Mouse (Mus musculus) kidney, postnatal 0 days (tissue): ENCODE results near the gene Ubxn11. TPM values are rescaled to one million over a fixed set of nuclear protein-coding genes. Genes with fewer than 3 reads are reported as not detected.
A peak's percentile ranks its signal among the peaks of the same experiment; 100 is the strongest.

Source experiments
- ATAC-seq: fragments of 200-750 bp; cut with Nextera tagmentation; replicated peaks from 2 replicates; pipeline ENCODE4 v1.8.0; 2017; ENCODE audit warnings: low read depth, moderate number of reproducible peaks, moderate TSS enrichment, moderate library complexity; ENCODE audit not compliant: low FRiP score
- DNase-seq: peaks from one replicate; pipeline ENCODE4 v3.0.0-alpha.2; 2016; ENCODE audit warnings: low spot score
- H3K27ac ChIP-seq: fragments of 300-500 bp; sonication (generic); 2 replicates; pipeline ENCODE4 v1.5.1; 2014; ENCODE audit warnings: mild to moderate bottlenecking
- H3K27me3 ChIP-seq: fragments of 300-500 bp; sonication (generic); 2 replicates; pipeline ENCODE4 v1.6.1; 2014; ENCODE audit warnings: low read length, mixed read lengths; ENCODE audit not compliant: insufficient read depth
- H3K36me3 ChIP-seq: fragments of 300-500 bp; sonication (generic); 2 replicates; pipeline ENCODE4 v1.6.1; 2014; ENCODE audit warnings: low read length, mixed read lengths; ENCODE audit not compliant: insufficient read depth
- H3K4me1 ChIP-seq: fragments of 300-500 bp; sonication (generic); replicated peaks from 2 replicates; pipeline ENCODE4 v1.6.1; 2014; ENCODE audit warnings: antibody characterized with exemption, low read length, mixed read lengths; ENCODE audit not compliant: insufficient read depth
- H3K4me2 ChIP-seq: fragments of 300-500 bp; sonication (generic); 2 replicates; pipeline ENCODE4 v1.6.1; 2014; ENCODE audit warnings: mild to moderate bottlenecking, low read length, moderate library complexity, mixed read lengths
- H3K4me3 ChIP-seq: fragments of 300-500 bp; sonication (generic); replicated peaks from 2 replicates; pipeline ENCODE4 v1.5.1; 2014; ENCODE audit warnings: low read depth, low read length
- H3K9ac ChIP-seq: fragments of 300-500 bp; sonication (generic); 2 replicates; pipeline ENCODE4 v1.6.1; 2014; ENCODE audit warnings: low read depth, low read length
- H3K9me3 ChIP-seq: fragments of 300-500 bp; sonication (generic); replicated peaks from 2 replicates; pipeline ENCODE4 v1.6.1; 2016; ENCODE audit warnings: low read length, inconsistent platforms, mixed read lengths
- CTCF ChIP-seq: IDR thresholded peaks from 2 replicates; pipeline ENCODE4 v1.5.1; 2016; ENCODE audit warnings: antibody characterized with exemption, low read depth, mild to moderate bottlenecking, moderate library complexity
- WGBS: fragments of 180-500 bp; shearing (Covaris S2); extraction: QIAGEN DNeasy Blood & Tissue Kit; methylation state at CpG from one replicate; pipeline ENCODE4 v1.1.7; 2014; 5-methylcytosine and 5-hydroxymethylcytosine counted together
- polyA plus RNA-seq: library from polyadenylated mRNA; unstranded; fragments of >200 nt; fragmentation: Nextera tagmentation; extraction: Ambion mirVana; gene quantifications from 2 replicates; pipeline ENCODE4 v1.2.1, GENCODE M21; 2015

Gene Ubxn11
- polyA plus RNA-seq, 1 experiment from 2014 or later = 7.8 TPM

DNA sequence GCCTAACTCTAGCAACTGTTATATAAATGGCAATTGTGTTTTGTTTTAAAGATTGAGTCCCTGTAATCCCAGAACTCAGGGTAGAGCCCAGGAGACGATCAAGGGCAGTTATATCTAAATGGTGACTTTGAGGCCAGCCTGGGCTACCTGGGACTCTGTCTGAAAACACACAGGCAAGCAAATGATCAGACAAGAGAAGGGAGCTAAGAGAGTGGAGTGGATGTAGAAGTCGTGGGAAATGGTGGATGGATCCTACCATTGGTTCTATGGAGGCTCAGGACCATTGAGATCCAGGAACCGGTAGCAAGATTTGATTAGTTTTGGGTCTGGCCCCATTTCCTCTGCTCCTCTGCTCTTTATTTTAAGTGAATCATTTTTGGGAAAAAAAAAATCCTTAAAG is 6.2 kb upstream of the Ubxn11 start:
- no peak for ATAC-seq
- no peak overlapping the region for H3K4me2 ChIP-seq
- no peak for DNase-seq
- TF ChIP-seq CTCF = no peak
- H3K9ac ChIP-seq = no peak overlapping the region
- H3K27me3 ChIP-seq = no peaks in the 10 kb centered on the region
- no peaks in the 10 kb centered on the region for H3K36me3 ChIP-seq
- H3K4me3 ChIP-seq = no peak overlapping the region
- no peak overlapping the region for H3K27ac ChIP-seq
- H3K9me3 ChIP-seq = no peaks in the 10 kb centered on the region
- 86% methylated on average over 3 of the region's 3 CpGs for WGBS
- H3K4me1 ChIP-seq = no peaks in the 10 kb centered on the region

DNA sequence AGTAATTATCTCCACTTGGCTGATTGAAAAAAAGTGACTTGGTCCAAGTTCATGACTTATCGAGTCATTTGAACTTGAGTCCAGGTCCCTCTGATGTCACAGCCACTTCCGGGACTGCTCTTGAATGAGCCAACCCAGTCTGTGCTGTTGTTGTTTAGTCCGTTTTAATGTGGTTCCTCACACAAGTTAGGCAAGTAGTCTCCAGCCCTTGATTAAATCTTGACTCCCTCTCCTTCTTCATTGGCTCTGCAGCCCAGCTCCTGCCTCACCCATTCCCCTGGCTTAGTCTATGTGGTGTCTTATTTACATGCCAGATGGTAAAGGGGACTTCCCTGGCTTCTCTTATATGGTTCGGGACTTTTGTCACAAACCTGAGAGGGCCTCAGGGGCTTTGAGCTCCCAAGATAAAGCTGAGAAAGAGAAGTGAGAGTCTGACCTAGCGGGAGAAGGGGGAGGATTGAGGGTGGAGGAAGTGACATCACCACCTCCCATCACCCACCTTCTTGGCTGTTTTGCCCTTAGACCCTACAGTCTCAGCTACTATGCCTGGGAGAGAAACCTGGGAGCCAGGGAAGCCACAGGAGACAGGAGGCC is 5.3 kb upstream of the Ubxn11 start:
- Histone ChIP-seq H3K36me3 (no peaks in the 10 kb centered on the region), H3K4me3 (no peak overlapping the region), H3K4me2 (no peak overlapping the region), H3K27ac (no peak overlapping the region), H3K9ac (no peak overlapping the region), H3K27me3 (no peaks in the 10 kb centered on the region), H3K9me3 (no peaks in the 10 kb centered on the region), H3K4me1 (no peaks in the 10 kb centered on the region)
- ATAC-seq = no peak
- 74% methylated on average over 5 of the region's 5 CpGs for WGBS
- no peak for DNase-seq
- no peak for TF ChIP-seq CTCF

DNA sequence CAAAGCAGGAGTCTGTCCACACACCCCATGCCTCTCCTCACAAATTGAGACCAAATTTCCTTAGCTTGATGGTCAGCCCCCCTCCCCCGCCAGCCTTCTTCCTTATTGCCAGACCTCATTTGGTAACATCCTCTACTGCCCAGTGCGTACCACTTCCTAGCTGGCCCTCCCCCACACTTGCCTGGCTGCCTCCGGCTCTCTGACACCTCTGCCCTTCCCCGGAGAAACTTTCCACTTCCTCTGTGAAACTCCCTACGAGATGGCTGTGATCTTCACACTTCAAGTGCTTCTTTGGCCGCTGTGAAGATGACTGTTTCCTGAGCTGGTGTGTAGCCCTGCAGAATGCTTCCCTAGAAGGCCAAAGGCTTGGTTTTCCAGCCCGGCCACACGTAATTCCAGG is 3.7 kb upstream of the Ubxn11 start:
- no peak overlapping the region for H3K9ac ChIP-seq
- H3K27me3 ChIP-seq = no peaks in the 10 kb centered on the region
- no peak for TF ChIP-seq CTCF
- WGBS = 15% methylated on average over 8 of the region's 8 CpGs
- DNase-seq (peak; percentile 62), ATAC-seq (no peak; the same call in 1 of the 2 replicates)
- no peaks in the 10 kb centered on the region for H3K36me3 ChIP-seq
- H3K9me3 ChIP-seq = no peaks in the 10 kb centered on the region
- no peaks in the 10 kb centered on the region for H3K4me1 ChIP-seq
- H3K27ac ChIP-seq = no peak overlapping the region
- no peak overlapping the region for H3K4me2 ChIP-seq
- H3K4me3 ChIP-seq = no peak overlapping the region

DNA sequence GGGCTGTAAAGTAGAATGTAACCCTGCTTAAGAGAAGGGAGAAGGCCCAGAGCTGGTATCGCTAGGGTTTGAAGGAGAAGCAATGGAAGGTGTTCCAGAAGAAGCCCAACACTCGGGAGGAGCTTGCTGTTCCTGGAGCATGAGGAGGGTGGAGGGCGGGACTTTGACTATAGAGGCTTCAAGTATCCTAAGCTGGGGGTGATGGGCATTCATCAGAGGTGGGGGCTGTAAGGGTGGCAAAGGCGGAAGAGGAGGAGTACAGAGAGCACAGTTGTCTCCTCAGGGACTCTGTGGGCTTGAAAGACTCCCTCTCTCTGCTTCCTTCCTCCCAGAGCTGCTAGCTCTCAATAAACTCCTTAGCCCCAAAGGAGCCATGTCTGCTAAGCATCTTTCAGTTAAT is 2.1 kb upstream of the Ubxn11 start:
- H3K36me3 ChIP-seq = no peaks in the 10 kb centered on the region
- H3K27me3 ChIP-seq = no peaks in the 10 kb centered on the region
- H3K9me3 ChIP-seq = no peaks in the 10 kb centered on the region
- no peaks in the 10 kb centered on the region for H3K4me1 ChIP-seq
- no peak for ATAC-seq
- no peak overlapping the region for H3K4me3 ChIP-seq
- H3K27ac ChIP-seq = no peak overlapping the region
- TF ChIP-seq CTCF = no peak
- DNase-seq = no peak
- WGBS = 77% methylated on average over 4 of the region's 4 CpGs
- H3K4me2 ChIP-seq = no peak overlapping the region
- H3K9ac ChIP-seq = no peak overlapping the region

DNA sequence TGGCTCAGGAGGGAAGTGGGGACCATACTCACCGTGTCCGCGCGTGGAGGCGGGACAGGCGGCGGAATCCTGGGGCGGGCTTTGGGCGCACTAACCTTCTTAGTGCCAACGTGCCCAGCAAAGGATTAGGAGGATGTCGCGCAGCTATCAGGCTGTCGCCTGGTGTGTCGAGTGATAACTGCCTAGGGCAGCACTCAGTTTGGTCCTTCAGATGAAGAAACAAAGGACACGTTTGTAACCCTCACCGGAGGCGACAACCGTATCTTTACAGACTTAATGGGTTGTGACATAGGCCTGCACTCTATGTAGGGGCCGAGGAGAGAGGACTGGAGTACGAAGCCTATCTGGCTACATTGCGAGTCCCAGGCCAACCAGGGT is 361 bp downstream of the Ubxn11 start:
- Histone ChIP-seq H3K4me3 (peak overlapping the region; percentile 68), H3K9ac (peak overlapping the region; percentile 47), H3K27me3 (no peaks in the 10 kb centered on the region), H3K9me3 (no peaks in the 10 kb centered on the region), H3K4me1 (no peaks in the 10 kb centered on the region), H3K27ac (no peak overlapping the region), H3K36me3 (no peaks in the 10 kb centered on the region), H3K4me2 (peak overlapping the region; percentile 76)
- 4% methylated on average over 21 of the region's 21 CpGs for WGBS
- ATAC-seq (peak; percentile 12; the same call in 1 of the 2 replicates), DNase-seq (no peak)
- no peak for TF ChIP-seq CTCF

DNA sequence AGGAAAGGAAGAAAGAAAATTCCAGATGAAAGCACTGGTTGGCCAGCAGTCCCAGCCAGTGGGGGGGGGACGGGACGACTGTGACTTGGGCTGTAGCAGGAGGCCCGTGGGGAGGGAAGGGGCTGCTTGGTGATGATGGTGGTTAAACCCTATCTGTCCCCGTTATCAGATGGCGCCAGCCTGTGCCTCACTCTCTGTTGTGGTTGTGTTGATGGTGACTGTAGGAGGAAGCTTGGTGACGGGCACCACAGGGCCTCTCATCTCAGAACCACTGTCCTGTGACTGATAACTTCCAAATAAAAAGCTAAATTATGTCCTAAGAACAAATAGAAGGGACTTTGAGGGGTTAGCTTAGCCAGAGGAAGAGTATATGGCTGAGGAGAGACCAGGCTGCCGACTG is 3.7 kb downstream of the Ubxn11 start:
- DNase-seq = no peak
- Histone ChIP-seq H3K4me1 (no peaks in the 10 kb centered on the region), H3K27ac (no peak overlapping the region), H3K4me2 (no peak overlapping the region), H3K9ac (no peak overlapping the region), H3K36me3 (no peaks in the 10 kb centered on the region), H3K9me3 (no peaks in the 10 kb centered on the region), H3K27me3 (no peaks in the 10 kb centered on the region), H3K4me3 (no peak overlapping the region)
- 66% methylated on average over 7 of the region's 7 CpGs for WGBS
- ATAC-seq = no peak
- TF ChIP-seq CTCF = no peak

DNA sequence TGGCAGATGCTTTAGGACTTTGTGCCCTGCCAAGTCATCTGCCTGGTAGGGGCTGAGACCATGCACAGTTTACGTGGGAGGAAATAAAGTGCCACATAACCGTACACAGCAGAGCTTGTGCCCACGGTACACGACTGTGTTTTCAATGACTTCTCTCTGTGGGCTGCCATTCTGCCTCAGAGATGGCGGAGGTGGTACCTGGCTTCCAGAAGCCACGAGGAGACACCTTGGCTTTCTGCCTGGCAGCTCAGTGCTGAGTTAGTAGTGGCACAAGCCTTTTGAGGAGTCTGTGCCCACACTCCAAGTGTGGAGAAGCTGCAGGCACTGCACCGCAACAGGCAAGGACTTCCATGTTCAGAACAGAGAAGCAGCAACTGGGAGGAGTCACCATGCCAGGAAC is 5.4 kb downstream of the Ubxn11 start:
- Histone ChIP-seq H3K27me3 (no peaks in the 10 kb centered on the region), H3K27ac (no peak overlapping the region), H3K36me3 (no peaks in the 10 kb centered on the region), H3K4me1 (no peaks in the 10 kb centered on the region), H3K4me3 (no peak overlapping the region), H3K4me2 (no peak overlapping the region), H3K9ac (no peak overlapping the region), H3K9me3 (no peaks in the 10 kb centered on the region)
- ATAC-seq (no peak), DNase-seq (no peak)
- no peak for TF ChIP-seq CTCF
- WGBS = 81% methylated on average over 7 of the region's 7 CpGs
